8 mouse cellular contexts compared by ENCODE assay signal in genomic region chr1:136782261-136782660, GRCm38 (mm10).
DNase-seq lines count a peak whose midpoint lies in the region; ATAC-seq lines count a peak whose summit lies in the region.

No protein-coding gene starts in this region.

- no peak for ATAC-seq in heart, embryonic 11.5 days (replicated peaks; ENCODE audit: insufficient number of reproducible peaks, low FRiP score, low TSS enrichment)
- ATAC-seq in midbrain, embryonic 14.5 days (ENCODE audit: low FRiP score, low TSS enrichment): no peak

- no peaks in the 10 kb centered on the region for H3K27me3 ChIP-seq in heart, embryonic 11.5 days (ENCODE audit: control insufficient read depth, insufficient read depth, low read length)
- H3K27me3 ChIP-seq in midbrain, embryonic 14.5 days (ENCODE audit: control insufficient read depth, insufficient read depth, low read length): no peaks in the 10 kb centered on the region

- H3K4me3 ChIP-seq in heart, embryonic 11.5 days (ENCODE audit: low read depth, low read length): peak overlapping the region; percentile 21; the same call in 1 of the 2 replicates
- peak overlapping the region; percentile 32 for H3K4me3 ChIP-seq in midbrain, embryonic 14.5 days (replicated peaks; ENCODE audit: low read depth, low read length)

- no peak overlapping the region for H3K9ac ChIP-seq in heart, embryonic 11.5 days (ENCODE audit: low read depth, low read length)
- no peak overlapping the region; the same call in 1 of the 2 replicates for H3K9ac ChIP-seq in midbrain, embryonic 14.5 days (replicated peaks; ENCODE audit: low read length)

- no peak overlapping the region for H3K27ac ChIP-seq in heart, embryonic 11.5 days (ENCODE audit: low read depth, low read length)
- H3K27ac ChIP-seq in midbrain, embryonic 14.5 days (replicated peaks; ENCODE audit: low read depth, low read length): 0 out of 2 replicates have a peak overlapping the region, but pooled peaks have one; percentile 27

- 42% methylated on average over 10 of the region's 10 CpGs for WGBS in heart, embryonic 11.5 days (ENCODE audit: insufficient replicate concordance)
- WGBS in midbrain, embryonic 14.5 days: 11% methylated on average over 10 of the region's 10 CpGs

- peak overlapping the region; percentile 49 for H3K4me2 ChIP-seq in heart, embryonic 11.5 days
- peak overlapping the region; percentile 57 for H3K4me2 ChIP-seq in midbrain, embryonic 14.5 days (ENCODE audit: low read length)

- peaks cover 7% of the 10 kb centered on the region for H3K4me1 ChIP-seq in heart, embryonic 11.5 days (ENCODE audit: control insufficient read depth, insufficient read depth, low read length)
- peaks cover 17% of the 10 kb centered on the region for H3K4me1 ChIP-seq in midbrain, embryonic 14.5 days (ENCODE audit: control insufficient read depth, insufficient read depth, low read length)

- no peaks in the 10 kb centered on the region for H3K36me3 ChIP-seq in heart, embryonic 11.5 days (ENCODE audit: control insufficient read depth, insufficient read depth, low read length)
- no peaks in the 10 kb centered on the region for H3K36me3 ChIP-seq in midbrain, embryonic 14.5 days (ENCODE audit: control insufficient read depth, insufficient read depth, low read length)

- DNase-seq in adrenal gland, adult (ENCODE audit: inconsistent age in 2 of 2, low spot score in 1 of 2): peak; percentile 8 to 43
- DNase-seq in adrenal gland, adult 18-20 months (ENCODE audit: low spot score in 2 of 2): no peak
- peak; percentile 60 for DNase-seq in kidney, postnatal 14 days
- DNase-seq in midbrain, embryonic 14.5 days: peak; percentile 67
- DNase-seq in ovary, adult 18-20 months (ENCODE audit: low spot score): no peak
- no peak for DNase-seq in frontal cortex, postnatal 36 days (ENCODE audit: low spot score in 2 of 2)
- DNase-seq in urinary bladder, postnatal 14 days (ENCODE audit: low spot score): no peak

- H3K9me3 ChIP-seq in heart, embryonic 11.5 days (replicated peaks; ENCODE audit: control insufficient read depth, low read length): no peaks in the 10 kb centered on the region
- no peaks in the 10 kb centered on the region for H3K9me3 ChIP-seq in midbrain, embryonic 14.5 days (ENCODE audit: control insufficient read depth, low read length)

Comparison
In these comparisons a context has a peak if more than half of its experiments do, and no peak if none do; other contexts are left out.
1. DNase-seq: peak in adrenal gland, adult (2 of 2), kidney, postnatal 14 days (single experiment) and midbrain, embryonic 14.5 days (single experiment); none in adrenal gland, adult 18-20 months (0 of 2), ovary, adult 18-20 months (single experiment), frontal cortex, postnatal 36 days (0 of 2) and urinary bladder, postnatal 14 days (single experiment).